Mouse (Mus musculus) CD8-positive naive resting alpha-beta T cell, adult 2 months (primary cell): ENCODE results near the gene Pcmt1.
"Not testable (repeated sequence)": the region's sequence is repeated elsewhere in the genome, so short reads cannot be mapped to it uniquely, and the experiment has no call there.

Experiments used
- DNase-seq, 2 experiments: peaks; one replicate each; pipeline ENCODE4 v3.0.0; 2022; ENCODE audit warnings: low read depth in 2 of 2, low spot score in 2 of 2

Gene Pcmt1

GRCm38 (mm10) chr10:7645911-7646310 is 35.0 kb downstream of the Pcmt1 start:
- no peak for DNase-seq

- no peak for DNase-seq
Observed at GRCm38 (mm10) chr10:7640366-7640765, 40.6 kb downstream of the Pcmt1 start.

GRCm38 (mm10) chr10:7630951-7631720 is 49.8 kb downstream of the Pcmt1 start:
- DNase-seq, result peak; percentile 4 to 16

GRCm38 (mm10) chr10:7630286-7630685 is 50.6 kb downstream of the Pcmt1 start:
- DNase-seq, result no peak

GRCm38 (mm10) chr10:7629092-7629491 is 51.8 kb downstream of the Pcmt1 start:
- no peak for DNase-seq

- no peak for DNase-seq
Observed at GRCm38 (mm10) chr10:7623861-7624518, 56.9 kb downstream of the Pcmt1 start.

- DNase-seq, result no peak
Observed at GRCm38 (mm10) chr10:7622378-7622777, 58.6 kb downstream of the Pcmt1 start.

GRCm38 (mm10) chr10:7620723-7621122 is 60.2 kb downstream of the Pcmt1 start:
- no peak for DNase-seq

GRCm38 (mm10) chr10:7619821-7620241 is 61.1 kb downstream of the Pcmt1 start:
- no peak for DNase-seq

- not testable (repeated sequence) for DNase-seq
Observed at GRCm38 (mm10) chr10:7617556-7617955, 63.4 kb downstream of the Pcmt1 start.

- not testable (repeated sequence) for DNase-seq
Observed at GRCm38 (mm10) chr10:7617146-7617545, 63.8 kb downstream of the Pcmt1 start.

- DNase-seq, result no peak
Observed at GRCm38 (mm10) chr10:7614834-7615233, 66.1 kb downstream of the Pcmt1 start.

GRCm38 (mm10) chr10:7612210-7612609 is 68.7 kb downstream of the Pcmt1 start:
- DNase-seq, result not testable (repeated sequence)

- DNase-seq, result no peak
Observed at GRCm38 (mm10) chr10:7611647-7612046, 69.3 kb downstream of the Pcmt1 start.

GRCm38 (mm10) chr10:7608611-7609010 is 72.3 kb downstream of the Pcmt1 start:
- DNase-seq, result no peak

GRCm38 (mm10) chr10:7606437-7606836 is 74.5 kb downstream of the Pcmt1 start:
- no peak for DNase-seq

- no peak for DNase-seq
Observed at GRCm38 (mm10) chr10:7605168-7605567, 75.8 kb downstream of the Pcmt1 start.

GRCm38 (mm10) chr10:7600647-7601046 is 80.3 kb downstream of the Pcmt1 start:
- DNase-seq, result peak; percentile 74 to 76

GRCm38 (mm10) chr10:7598177-7598576 is 82.8 kb downstream of the Pcmt1 start:
- no peak for DNase-seq

- no peak for DNase-seq
Observed at GRCm38 (mm10) chr10:7596251-7596650, 84.7 kb downstream of the Pcmt1 start.

GRCm38 (mm10) chr10:7594797-7595196 is 86.1 kb downstream of the Pcmt1 start:
- no peak for DNase-seq

- DNase-seq, result no peak
Observed at GRCm38 (mm10) chr10:7590792-7591191, 90.1 kb downstream of the Pcmt1 start.
